Mouse (Mus musculus): ENCODE data around the gene Snapc3.

GRCm38 (mm10) chr4:83439045-83439444 lies 21.5 kb downstream of the Snapc3 start:
- no peak for TF ChIP-seq CTCF (IDR thresholded peaks at IDR 0.05; ENCODE audit: low read depth, low read length)
- TF ChIP-seq POLR2A (IDR thresholded peaks at IDR 0.05; ENCODE audit: extremely low read depth, insufficient read depth, low read length), result no peak
